Mouse (Mus musculus) liver, adult 2 months (tissue): Measurements from ENCODE around the gene Gm4737. TPM values are rescaled to one million over a fixed set of nuclear protein-coding genes. Genes with fewer than 3 reads are reported as not detected.
"Not testable (repeated sequence)": the region's sequence is repeated elsewhere in the genome, so short reads cannot be mapped to it uniquely, and the experiment has no call there.

Source experiments
- DNase-seq: peaks from one replicate; pipeline ENCODE4 v3.0.0-alpha.2; 2011; ENCODE audit warnings: low read depth, low spot score; ENCODE audit errors: extremely low read depth
- H3K27ac ChIP-seq: fragments of 200-500 bp; replicated peaks from 2 replicates; pipeline ENCODE4 v1.5.1; 2012; ENCODE audit warnings: low read depth, mild to moderate bottlenecking, control low read depth, inconsistent platforms, low read length; ENCODE audit not compliant: insufficient read depth
- H3K27me3 ChIP-seq: fragments of 200-500 bp; 2 replicates; pipeline ENCODE4 v1.6.1; 2012; ENCODE audit warnings: mild to moderate bottlenecking, moderate library complexity, low read length, inconsistent platforms; ENCODE audit not compliant: control insufficient read depth, insufficient read depth
- H3K36me3 ChIP-seq: fragments of 200-500 bp; 2 replicates; pipeline ENCODE4 v1.6.1; 2012; ENCODE audit warnings: low read length, inconsistent platforms; ENCODE audit not compliant: control insufficient read depth, insufficient read depth
- H3K4me1 ChIP-seq: fragments of 200-500 bp; 2 replicates; pipeline ENCODE4 v1.6.1; 2011; ENCODE audit warnings: low read length; ENCODE audit not compliant: control insufficient read depth, insufficient read depth
- H3K4me3 ChIP-seq: fragments of 200-500 bp; 2 replicates; pipeline ENCODE4 v1.5.1; 2011; ENCODE audit warnings: low read depth, mild to moderate bottlenecking, control low read depth, low read length, moderate library complexity; ENCODE audit not compliant: insufficient read depth
- H3K79me2 ChIP-seq: fragments of 200-500 bp; 2 replicates; pipeline ENCODE4 v1.6.1; 2012; ENCODE audit warnings: inconsistent platforms, mild to moderate bottlenecking, low read length, moderate library complexity; ENCODE audit not compliant: control insufficient read depth, insufficient read depth
- H3K9ac ChIP-seq: fragments of 200-500 bp; 2 replicates; pipeline ENCODE4 v1.6.1; 2012; ENCODE audit warnings: low read depth, mild to moderate bottlenecking, control low read depth, inconsistent platforms, low read length
- CTCF ChIP-seq: fragments of 200-500 bp; IDR thresholded peaks from 2 replicates; pipeline ENCODE4 v1.5.1; 2011; ENCODE audit warnings: low read depth, low read length, control low read depth
- POLR2A ChIP-seq: fragments of 200-500 bp; IDR thresholded peaks from 2 replicates; pipeline ENCODE4 v1.6.1; 2011; ENCODE audit warnings: low read length, control low read depth; ENCODE audit not compliant: insufficient read depth; ENCODE audit errors: extremely low read depth
- WGBS: fragments of 180-500 bp; shearing (Covaris S2); methylation state at CpG from one replicate; pipeline ENCODE4 v1.1.7; 2018; 5-methylcytosine and 5-hydroxymethylcytosine counted together
- polyA plus RNA-seq: library from polyadenylated mRNA; depleted of rRNA; stranded (reverse); fragments of >200 nt; gene quantifications from 2 replicates; pipeline ENCODE4 v1.2.3, GENCODE M21; 2012; rRNA removed
- total RNA-seq: library from RNA; depleted of rRNA; stranded (reverse); fragments of >200 nt; gene quantifications from 2 replicates; pipeline ENCODE4 v1.2.3, GENCODE M21; 2014; rRNA removed

Gene Gm4737
- total RNA-seq (93.1 and 93.3 TPM in 2 replicates), polyA plus RNA-seq (252 and 284 TPM in 2 replicates)

DNA sequence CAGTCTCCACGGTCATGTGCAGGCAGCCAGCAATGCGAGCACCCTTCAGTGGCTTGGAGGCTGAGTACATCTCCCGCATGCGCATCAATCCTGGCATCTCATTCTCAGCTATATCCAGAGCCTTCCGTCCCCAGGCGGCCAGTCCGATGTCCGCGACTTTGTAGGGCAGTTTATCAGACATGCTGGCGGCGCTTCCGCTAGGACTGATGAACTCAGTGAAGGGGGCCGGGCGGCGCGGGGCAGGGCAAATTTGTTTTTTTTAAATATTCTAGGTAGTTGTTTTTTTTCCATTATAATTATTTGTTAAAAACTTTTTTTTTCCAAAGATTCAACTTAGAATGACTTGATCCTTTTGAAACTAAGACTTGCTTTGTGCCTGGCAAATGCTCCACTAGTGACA is at the start of gene Gm4737:
Gene Gm4737, minus strand, starts transcription at position 246 of the 400 bp plus-strand sequence.
- not testable (repeated sequence) for H3K79me2 ChIP-seq, H3K27ac ChIP-seq, DNase-seq, H3K36me3 ChIP-seq, H3K9ac ChIP-seq, H3K4me1 ChIP-seq, H3K27me3 ChIP-seq, H3K4me3 ChIP-seq
- WGBS, result 97% methylated on average over 13 of the region's 16 CpGs

DNA sequence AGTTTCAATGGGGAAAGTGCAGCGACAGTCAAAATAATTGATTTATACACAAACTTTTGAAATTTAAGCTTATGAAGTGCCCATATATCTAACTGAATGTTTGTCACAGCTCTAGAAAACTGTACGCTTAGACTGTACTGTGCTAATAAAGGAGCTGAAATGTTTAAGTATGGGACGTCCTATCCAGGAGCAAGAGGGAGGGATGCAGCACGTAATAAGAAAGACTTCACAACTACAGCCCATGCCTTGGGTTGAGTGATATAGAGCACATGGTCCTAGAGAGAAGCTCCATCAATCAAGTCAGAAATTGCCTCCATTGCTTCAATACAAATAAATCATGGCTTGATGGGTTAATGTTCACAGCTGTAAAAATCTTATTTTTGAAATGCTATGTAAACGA is 40.9 kb upstream of the Gm4737 start:
- TF ChIP-seq POLR2A, result no peak
- TF ChIP-seq CTCF, result no peak
- H3K27me3 ChIP-seq, result no peaks in the 10 kb centered on the region
- H3K4me1 ChIP-seq, result no peaks in the 10 kb centered on the region
- no peak for DNase-seq
- no peak overlapping the region for H3K4me3 ChIP-seq
- H3K79me2 ChIP-seq, result no peaks in the 10 kb centered on the region
- no peak overlapping the region for H3K27ac ChIP-seq
- H3K36me3 ChIP-seq, result no peaks in the 10 kb centered on the region
- WGBS, result 90% methylated on average over 5 of the region's 5 CpGs
- no peak overlapping the region for H3K9ac ChIP-seq

DNA sequence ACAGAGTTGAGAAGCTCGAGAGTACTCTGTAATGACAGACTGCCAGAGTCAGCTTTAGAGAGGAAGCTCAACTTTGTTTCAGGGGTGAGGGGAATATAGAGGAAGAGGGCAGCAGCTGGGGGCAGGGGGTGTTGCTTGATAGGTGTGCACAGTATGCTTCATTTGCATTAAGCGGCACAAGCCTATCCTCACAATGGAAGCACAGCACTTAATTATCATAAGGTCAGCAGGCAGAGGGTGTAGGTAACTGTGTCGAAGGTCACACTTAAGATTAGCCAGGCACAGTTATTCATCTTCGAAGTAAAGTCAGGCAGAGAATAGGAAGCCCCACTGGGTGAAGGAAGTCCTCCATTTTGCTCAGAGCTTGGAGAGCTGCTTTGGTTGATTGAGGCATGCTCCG is 28.2 kb upstream of the Gm4737 start:
- WGBS, result 76% methylated on average over 5 of the region's 5 CpGs
- H3K4me1 ChIP-seq, result no peaks in the 10 kb centered on the region
- no peak overlapping the region for H3K4me3 ChIP-seq
- H3K79me2 ChIP-seq, result no peaks in the 10 kb centered on the region
- no peak for DNase-seq
- H3K27me3 ChIP-seq, result no peaks in the 10 kb centered on the region
- TF ChIP-seq POLR2A (no peak), CTCF (no peak)
- no peaks in the 10 kb centered on the region for H3K36me3 ChIP-seq
- no peak overlapping the region for H3K27ac ChIP-seq
- H3K9ac ChIP-seq, result no peak overlapping the region

DNA sequence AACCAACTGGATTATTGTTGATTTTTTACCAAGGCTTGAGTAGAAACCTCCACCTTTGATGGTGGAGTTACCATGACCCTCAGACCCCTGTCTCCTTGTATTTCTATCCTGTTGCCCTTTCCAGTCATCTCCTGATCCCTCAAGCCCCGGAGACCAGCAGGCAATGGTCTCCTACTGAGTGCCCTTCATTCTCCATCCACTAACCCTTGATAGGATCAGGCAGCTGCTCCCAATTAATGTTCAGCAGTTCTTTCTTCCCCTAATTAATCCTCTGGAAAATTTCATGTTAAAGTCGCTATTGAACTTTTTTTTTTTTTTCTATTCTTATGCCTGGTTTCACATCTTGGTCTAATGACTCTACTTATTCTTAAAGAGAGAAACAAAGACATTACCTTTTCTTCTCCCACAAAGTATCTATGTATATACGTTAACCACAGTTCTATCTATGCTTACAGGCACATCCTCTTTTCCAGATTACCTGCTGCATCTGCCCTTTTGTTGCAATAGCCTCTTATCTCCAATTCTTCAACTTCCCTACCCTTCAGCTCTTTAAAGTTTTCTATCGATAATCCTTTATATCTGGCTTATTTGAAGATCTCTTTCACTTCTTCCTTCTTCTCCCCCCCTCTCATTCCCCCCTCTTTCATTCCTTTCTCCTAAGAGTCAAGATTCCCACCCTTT is 23.4 kb upstream of the Gm4737 start:
- H3K27ac ChIP-seq, result no peak overlapping the region
- no peak for TF ChIP-seq POLR2A
- no peak for TF ChIP-seq CTCF
- H3K27me3 ChIP-seq, result no peaks in the 10 kb centered on the region
- H3K79me2 ChIP-seq, result no peaks in the 10 kb centered on the region
- no peak overlapping the region for H3K9ac ChIP-seq
- H3K36me3 ChIP-seq, result no peaks in the 10 kb centered on the region
- 67% methylated on average over 4 of the region's 4 CpGs for WGBS
- H3K4me3 ChIP-seq, result no peak overlapping the region
- DNase-seq, result no peak
- H3K4me1 ChIP-seq, result no peaks in the 10 kb centered on the region

DNA sequence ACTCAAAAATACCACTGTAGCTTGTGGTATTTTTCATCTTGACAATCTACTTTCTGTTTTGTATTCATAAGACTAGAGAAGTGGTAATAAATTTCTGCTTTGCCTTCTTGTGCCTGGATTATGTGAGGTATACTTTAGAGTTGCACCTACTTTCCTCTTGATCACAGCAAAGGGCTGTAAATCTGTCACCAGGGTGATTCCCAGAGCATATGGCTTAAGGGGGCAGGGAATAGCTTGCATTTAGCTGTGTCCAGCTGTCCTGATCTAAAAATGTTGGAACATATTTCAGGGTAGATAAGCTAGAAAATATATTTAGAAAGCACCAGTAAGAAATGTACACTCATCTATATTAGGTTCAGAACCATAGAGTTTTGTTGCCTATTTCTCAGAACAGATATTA is 18.2 kb upstream of the Gm4737 start:
- no peaks in the 10 kb centered on the region for H3K27me3 ChIP-seq
- no peaks in the 10 kb centered on the region for H3K79me2 ChIP-seq
- no peak for DNase-seq
- no peaks in the 10 kb centered on the region for H3K36me3 ChIP-seq
- no peak overlapping the region for H3K4me3 ChIP-seq
- H3K27ac ChIP-seq, result no peak overlapping the region
- TF ChIP-seq POLR2A, result no peak
- no peak for TF ChIP-seq CTCF
- no peak overlapping the region for H3K9ac ChIP-seq
- H3K4me1 ChIP-seq, result no peaks in the 10 kb centered on the region

DNA sequence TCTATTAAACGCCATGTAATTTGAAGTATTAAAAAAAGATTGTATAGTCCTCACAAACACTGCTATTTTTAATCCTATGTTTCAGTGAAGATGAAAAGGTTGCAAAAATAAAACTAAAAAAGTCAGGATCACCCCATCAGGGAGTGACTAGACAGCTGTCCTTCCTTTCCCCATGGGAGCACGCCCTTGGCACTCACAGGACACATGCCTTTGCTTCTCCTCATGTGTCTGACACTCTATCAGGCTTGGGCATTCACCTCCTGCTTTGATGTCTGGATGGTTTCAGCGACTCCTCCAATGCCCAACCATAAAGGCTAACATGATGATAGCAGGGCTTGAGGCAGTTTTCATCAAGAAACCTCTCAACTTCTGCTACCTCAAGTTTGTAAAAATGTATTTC is 12.1 kb upstream of the Gm4737 start:
- Histone ChIP-seq H3K79me2 (no peaks in the 10 kb centered on the region), H3K27me3 (no peaks in the 10 kb centered on the region), H3K27ac (no peak overlapping the region), H3K9ac (no peak overlapping the region), H3K4me1 (no peaks in the 10 kb centered on the region), H3K36me3 (no peaks in the 10 kb centered on the region), H3K4me3 (no peak overlapping the region)
- DNase-seq, result no peak
- TF ChIP-seq CTCF (no peak), POLR2A (no peak)
- 76% methylated on average over 3 of the region's 3 CpGs for WGBS
